Mouse (Mus musculus): ENCODE measurements around the gene Smpdl3b. TPM values are rescaled to one million over a fixed set of nuclear protein-coding genes. Genes with fewer than 3 reads are reported as not detected.
"Not testable (repeated sequence)": the region's sequence is repeated elsewhere in the genome, so short reads cannot be mapped to it uniquely, and the experiment has no call there.

Gene Smpdl3b
- total RNA-seq, 2 experiments from 2014 or later = 0.61 to 0.89 TPM

DNA sequence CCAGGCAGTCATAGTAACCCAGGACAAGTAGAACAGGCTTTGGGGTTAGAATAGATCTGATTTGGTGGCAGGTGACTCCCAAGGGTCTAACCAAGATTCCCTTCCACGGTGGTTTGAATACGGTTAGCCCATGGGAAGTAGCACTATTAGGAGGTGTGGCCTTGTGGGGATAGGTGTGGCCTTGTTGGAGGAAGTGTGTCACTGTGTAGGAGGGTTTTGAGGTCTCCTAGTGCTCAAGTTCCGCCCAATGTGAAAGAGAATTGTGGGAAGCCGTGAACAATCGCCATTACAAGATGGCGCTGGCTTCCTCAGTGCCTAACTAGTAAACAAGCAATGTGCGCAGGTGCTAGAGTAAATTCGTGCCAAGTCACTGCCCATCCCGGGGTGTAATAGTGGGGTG is 19.9 kb downstream of the Smpdl3b start:
- DNase-seq; intact Hi-C loops (cut with DNase I): not testable (repeated sequence)

DNA sequence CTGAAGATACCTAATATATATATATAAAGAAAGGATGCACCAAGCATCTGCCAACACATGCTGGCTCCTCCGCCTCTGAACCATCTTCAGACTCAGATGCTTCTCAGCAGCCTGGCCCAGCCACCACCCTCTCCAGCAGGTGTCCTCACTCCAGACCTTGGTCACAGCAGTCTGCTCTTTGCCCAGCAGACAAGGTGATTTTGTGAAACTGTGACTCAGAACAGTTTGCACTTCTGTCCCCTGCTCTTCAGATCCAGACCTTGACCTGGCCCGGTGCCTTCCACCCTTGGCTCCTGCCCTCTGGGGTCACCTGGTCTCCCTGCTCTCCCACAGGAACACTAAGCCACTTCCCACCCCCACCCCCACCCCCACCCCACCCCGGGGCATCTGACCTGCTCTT is 21.2 kb downstream of the Smpdl3b start:
- intact Hi-C loops (cut with DNase I) = no loop called here
- DNase-seq = no peak

DNA sequence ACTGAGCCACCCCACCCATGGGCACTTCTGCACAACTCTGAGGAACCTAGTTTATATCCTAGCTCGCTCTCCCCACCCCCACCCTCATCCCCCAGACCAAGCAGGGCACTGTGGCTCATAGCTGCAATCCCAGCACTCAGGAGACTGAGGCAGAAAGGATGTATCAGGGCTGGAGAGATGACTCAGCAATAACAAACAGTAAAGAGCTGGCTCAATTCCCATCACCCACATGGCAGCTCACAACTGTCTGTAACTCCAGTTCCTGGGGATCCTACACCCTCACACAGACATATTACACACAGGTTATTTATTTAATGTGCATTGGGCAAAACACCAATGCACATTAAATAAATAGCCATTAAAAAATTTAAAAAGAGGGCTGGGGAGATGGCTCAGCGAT is 21.7 kb downstream of the Smpdl3b start:
- intact Hi-C loops (cut with DNase I) = no loop called here
- DNase-seq = no peak

DNA sequence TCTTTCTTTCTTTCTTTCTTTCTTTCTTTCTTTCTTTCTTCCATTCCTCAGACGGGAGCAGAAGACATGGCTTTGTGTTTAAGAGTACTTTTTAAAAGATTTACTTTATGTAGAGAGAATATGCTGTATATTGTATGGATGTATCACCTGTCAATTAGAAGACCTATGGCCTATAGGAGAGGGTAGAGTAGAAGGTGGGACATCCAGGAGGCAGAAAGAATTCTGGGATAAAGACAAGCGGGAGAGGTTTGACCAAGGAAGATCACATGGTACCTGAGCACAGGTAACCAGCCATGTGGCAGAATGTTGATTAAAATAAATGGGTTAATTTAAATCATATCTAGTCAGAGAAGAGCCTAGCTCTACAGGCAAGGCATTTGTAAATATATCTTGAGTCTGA is 22.3 kb downstream of the Smpdl3b start:
- no peak for DNase-seq
- intact Hi-C loops (cut with DNase I) = no loop called here

DNA sequence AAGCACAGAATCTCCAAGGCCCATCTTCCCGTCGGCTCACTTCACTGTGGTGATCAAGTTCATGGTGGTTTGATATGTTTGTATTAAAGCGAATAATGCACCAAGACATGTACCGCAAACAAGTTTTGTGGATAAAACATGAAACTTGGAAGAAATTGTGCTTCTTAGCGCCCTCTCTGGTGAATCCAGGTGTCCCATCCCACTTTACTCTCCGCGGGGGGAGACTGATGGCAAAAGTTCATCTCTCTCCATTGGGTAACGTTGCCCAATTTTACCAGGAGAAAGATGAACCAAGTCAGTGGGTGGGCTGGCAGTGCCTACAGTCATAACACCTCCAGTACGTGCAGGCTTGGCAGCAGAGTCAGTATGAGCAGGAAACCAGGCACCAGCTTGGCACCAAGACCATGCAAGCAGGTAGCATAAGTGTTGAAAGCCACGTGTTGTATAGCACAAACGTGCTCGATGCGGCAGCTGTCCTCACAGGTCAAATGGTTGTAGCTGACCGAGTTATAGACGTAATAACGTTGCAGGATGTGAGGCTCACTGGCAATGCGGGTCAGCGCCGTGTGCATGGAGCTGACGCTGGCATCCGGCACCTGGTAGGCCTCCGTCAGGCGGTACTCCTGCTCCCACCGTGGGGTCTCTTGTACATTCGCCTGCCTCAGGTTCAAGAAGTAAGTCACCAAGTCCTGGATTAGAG is 23.8 kb downstream of the Smpdl3b start:
- no peak for DNase-seq
- intact Hi-C loops (cut with DNase I) = loop anchor here (2.0 kb wide), 1 partner anchor 34 kb away; no protein-coding TSS in a partner anchor

DNA sequence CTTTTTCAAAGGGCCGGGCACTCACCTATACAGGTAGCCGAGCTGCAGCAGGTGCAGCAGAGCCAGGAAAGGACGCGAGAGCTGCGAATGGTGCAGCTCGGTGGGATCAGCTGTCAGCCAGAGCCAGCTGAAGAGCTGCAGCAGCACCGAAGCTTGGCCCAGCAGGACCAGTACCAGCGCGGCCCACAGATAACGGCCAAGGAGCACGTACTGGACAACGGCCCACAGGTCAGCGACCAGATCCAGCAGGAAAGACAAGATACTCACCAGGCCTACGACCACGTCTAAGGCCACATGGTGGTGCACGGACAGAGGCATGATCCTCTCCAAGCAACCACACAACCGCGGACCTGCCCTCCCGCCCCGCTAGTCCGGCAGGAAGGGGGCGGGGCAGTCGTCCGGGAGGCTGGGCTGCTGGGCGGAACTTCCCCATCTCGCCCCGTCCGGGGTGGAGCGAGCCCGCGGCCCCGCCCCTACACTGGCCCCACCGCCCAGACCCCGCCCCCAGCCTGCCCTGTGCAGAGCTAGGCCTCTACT is 24.8 kb downstream of the Smpdl3b start, which contains the start of gene Xkr8:
Gene Xkr8 (minus strand): TSS at position 399 of the 537 bp plus-strand sequence.
- intact Hi-C loops (cut with DNase I) = loop anchor here (2.0 kb wide), 1 partner anchor 35 kb away; no protein-coding TSS in a partner anchor
- peak; percentile 88 to 93 for DNase-seq

DNA sequence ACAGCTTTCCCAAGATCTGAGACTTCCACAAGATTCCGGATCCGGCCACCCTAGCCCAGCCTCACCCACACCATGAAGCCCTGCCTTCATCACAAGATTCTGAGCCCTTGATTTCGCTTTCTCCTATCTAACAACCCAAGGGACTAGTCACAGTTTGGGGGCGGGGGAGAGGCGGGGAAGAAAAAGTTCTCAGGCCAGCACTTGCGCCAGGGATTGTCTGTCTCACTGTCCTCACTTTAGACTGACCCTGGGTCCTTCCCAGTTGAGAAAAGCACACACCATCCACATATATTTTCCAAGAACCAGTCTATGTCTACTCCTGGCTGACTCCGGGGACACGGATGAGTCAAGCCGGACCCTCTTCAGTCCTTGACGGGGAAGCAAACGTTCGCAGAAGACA is 25.4 kb downstream of the Smpdl3b start:
- intact Hi-C loops (cut with DNase I) = loop anchor here (2.0 kb wide), 1 partner anchor 35 kb away; no protein-coding TSS in a partner anchor
- no peak for DNase-seq

DNA sequence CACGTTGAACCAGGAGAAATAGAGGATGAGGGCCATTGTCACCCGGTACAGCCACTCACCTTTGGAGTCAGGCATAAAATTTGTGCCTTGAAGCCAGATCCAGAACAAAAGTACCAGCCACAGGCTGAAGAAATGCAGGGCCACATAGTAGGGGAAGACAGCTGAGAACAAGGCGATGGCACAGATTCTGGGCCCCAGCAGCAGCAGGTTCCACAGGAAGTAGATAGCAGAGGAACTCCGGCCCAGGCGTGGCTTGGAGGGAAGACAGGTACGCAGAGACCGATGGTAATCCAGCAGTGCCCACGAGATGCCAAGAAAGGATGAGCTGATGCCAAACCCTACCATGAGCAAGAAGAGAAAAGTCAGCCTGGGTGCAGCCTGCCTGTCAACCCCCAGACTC is 28.8 kb downstream of the Smpdl3b start:
- no peak for DNase-seq
- intact Hi-C loops (cut with DNase I) = no loop called here

DNA sequence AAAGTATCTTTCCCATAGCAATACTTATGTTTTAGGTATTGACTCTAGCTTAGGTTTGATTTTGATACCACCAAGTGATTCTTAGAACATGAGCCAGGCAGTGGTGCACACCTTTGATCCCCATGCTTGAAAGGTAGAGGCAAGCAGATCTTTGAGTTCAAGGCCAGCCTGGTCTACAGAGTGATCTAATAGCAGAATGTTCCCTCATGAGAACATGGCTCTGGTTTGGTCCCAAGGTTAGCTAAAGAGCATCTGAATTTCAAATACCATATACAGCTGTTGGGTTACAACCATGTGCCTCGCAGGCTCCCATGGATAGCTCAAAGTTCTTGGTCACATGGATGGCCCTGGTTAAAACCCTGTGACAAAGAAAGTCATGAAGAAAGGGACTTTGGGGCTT is 38.8 kb downstream of the Smpdl3b start:
- no peak for DNase-seq
- intact Hi-C loops (cut with DNase I) = no loop called here

DNA sequence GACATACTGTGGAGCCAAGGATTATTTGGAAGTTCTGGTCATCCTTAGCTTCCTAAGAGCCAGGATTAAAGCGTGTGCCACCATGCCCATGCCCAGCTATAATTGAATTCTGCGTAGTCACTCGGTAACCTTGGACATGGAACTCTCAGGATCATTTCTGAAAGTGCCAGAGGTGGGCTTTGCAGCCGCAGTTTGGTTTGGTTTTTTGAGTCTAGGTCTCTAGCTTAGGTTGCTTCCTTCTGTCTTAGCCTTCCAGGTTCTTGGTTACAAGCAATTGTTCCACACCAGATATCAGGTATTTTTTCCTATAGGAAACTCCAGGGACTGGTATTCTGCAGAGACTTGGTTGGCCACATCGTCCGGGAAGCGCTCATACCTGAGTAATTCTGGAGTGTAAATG is 43.9 kb downstream of the Smpdl3b start:
- intact Hi-C loops (cut with DNase I) = no loop called here
- DNase-seq = no peak

DNA sequence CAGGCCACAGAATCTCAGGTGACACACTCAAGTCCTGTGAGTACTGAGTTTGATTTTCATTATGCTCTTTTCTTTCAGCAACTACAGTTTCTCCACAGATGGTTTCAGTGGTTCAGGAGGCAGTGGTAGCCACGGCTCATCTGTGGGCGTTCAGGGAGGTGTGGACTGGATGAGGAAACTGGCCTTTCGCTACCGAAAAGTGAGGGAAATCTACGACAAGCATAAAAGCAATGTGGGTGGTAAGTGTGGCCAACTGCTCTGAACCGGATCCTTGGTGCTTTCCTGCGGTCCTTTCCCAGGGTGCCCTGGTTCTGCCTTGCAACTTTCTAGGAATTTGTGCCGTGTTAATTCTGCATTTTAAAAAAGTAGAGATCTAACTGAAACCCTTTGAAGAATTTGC is 50.2 kb downstream of the Smpdl3b start:
- no peak for DNase-seq
- intact Hi-C loops (cut with DNase I) = no loop called here

DNA sequence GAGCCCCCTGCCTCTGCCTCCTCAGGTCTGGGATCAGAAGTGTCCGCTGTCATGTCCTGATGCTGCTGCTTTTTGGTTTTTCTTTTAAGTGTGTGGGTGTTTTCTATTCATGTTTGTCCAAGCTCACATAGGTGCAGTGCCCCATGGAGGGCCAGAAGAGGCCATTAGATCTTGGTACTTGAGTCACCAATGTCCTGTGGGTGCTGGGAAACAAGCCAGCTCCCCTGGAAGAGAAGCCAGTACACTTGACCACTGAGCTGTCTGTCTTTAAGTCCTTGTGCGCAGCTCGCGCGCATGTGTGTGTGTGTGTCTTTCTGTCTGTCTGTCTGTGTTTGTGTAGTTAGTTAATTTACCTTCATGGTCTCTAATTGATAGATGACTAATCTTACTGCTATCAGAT is 55.0 kb downstream of the Smpdl3b start:
- intact Hi-C loops (cut with DNase I) = no loop called here
- no peak for DNase-seq

DNA sequence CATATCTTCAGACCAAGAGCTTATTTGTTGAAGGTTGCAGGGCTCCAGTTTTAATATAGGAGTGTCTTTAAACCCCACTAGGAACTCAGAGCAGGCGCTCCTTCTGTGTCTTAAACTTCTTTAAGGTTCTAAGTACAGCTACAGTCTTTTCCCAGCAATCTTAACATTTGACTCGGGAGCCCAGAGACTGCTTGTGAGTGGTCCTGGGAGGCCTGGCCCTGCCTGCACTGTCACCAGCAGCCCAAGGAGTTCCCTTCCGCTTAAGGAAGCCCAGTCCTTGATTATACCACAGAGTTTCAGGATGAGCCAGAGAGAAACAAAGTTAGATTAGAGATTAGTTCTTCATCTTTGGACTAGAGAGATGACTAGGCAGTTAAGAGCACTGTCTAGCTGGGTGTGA is 63.7 kb downstream of the Smpdl3b start:
- no peak for DNase-seq
- intact Hi-C loops (cut with DNase I) = no loop called here

DNA sequence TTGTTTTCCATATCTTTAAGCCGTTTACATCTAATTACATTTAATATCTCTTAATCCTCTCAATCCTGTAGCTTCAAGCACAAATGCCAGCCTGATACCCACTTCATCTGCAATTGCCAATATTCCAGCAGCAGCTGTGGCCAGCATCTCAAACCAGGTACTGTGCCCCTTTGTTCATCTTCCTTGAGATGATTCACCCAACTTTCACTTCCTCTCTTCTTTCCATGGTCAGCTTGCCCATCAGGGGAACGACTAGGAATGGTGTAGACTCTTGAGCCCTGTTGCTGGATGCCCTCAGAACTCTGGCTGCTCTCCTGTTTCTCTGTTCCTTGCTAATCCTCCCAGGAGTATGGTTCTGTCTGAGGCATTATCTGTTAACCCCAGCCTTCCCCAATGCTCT is 67.4 kb downstream of the Smpdl3b start:
- intact Hi-C loops (cut with DNase I) = no loop called here
- no peak for DNase-seq

Other genes starting within 250 kb of the Smpdl3b start
- gene Sesn2, start 246.8 kb downstream of the Smpdl3b start, total RNA-seq (2021) = 1 to 10 TPM; 3.3 to 4.1 TPM
- 100 to 1,000 TPM; 311 to 330 TPM for gene Atpif1, start 223.6 kb downstream of the Smpdl3b start, total RNA-seq (2021)
- gene Dnajc8, start 221.7 kb downstream of the Smpdl3b start, total RNA-seq (2021) = 10 to 100 TPM; 50.9 to 63.2 TPM
- 1 to 10 TPM; 1.8 to 3.2 TPM for gene Ptafr, start 193.2 kb downstream of the Smpdl3b start, total RNA-seq (2021)
- gene Eya3, start 118.3 kb downstream of the Smpdl3b start, total RNA-seq (2021) = 10 to 100 TPM; 28.2 to 35.0 TPM
- gene Xkr8, start 24.7 kb downstream of the Smpdl3b start, total RNA-seq (2021) = 1 to 10 TPM; 1.7 to 1.9 TPM
- 10 to 100 TPM; 11.6 to 15.0 TPM for gene Rpa2, start 11.1 kb upstream of the Smpdl3b start, total RNA-seq (2021)
- 1 to 10 TPM; 2.2 to 2.9 TPM for gene Themis2, start 39.1 kb upstream of the Smpdl3b start, total RNA-seq (2021)
- 10 to 100 TPM; 16.6 to 18.8 TPM for gene Ppp1r8, start 85.9 kb upstream of the Smpdl3b start, total RNA-seq (2021)
- 10 to 100 TPM; 36.4 to 36.7 TPM for gene Stx12, start 127.3 kb upstream of the Smpdl3b start, total RNA-seq (2021)
- 10 to 100 TPM; 42.3 to 46.4 TPM for gene Fam76a, start 165.3 kb upstream of the Smpdl3b start, total RNA-seq (2021)
- gene Fgr, start 216.8 kb upstream of the Smpdl3b start, total RNA-seq (2021) = under 1 TPM; 0.31 to 0.60 TPM